Mouse (Mus musculus): ENCODE results near the gene Trip10.

Trip10 gene

GRCm38 (mm10) chr17:57234254-57234928 is 14.9 kb upstream of the Trip10 start:
- DNase-seq (ENCODE audit: low spot score) = no peak

GRCm38 (mm10) chr17:57235803-57236202 is 13.5 kb upstream of the Trip10 start:
- DNase-seq (ENCODE audit: low spot score) = no peak

GRCm38 (mm10) chr17:57237181-57237580 is 12.1 kb upstream of the Trip10 start:
- DNase-seq (ENCODE audit: low spot score) = no peak

- no peak for DNase-seq (ENCODE audit: low spot score)
Measured at GRCm38 (mm10) chr17:57243650-57244370, 5.4 kb upstream of the Trip10 start.

GRCm38 (mm10) chr17:57245311-57245929 is 3.8 kb upstream of the Trip10 start:
- DNase-seq (ENCODE audit: low spot score) = no peak

- peak; percentile 89 for DNase-seq (ENCODE audit: low spot score)
Measured at GRCm38 (mm10) chr17:57246663-57247392, 2.4 kb upstream of the Trip10 start.

- peak; percentile 99 for DNase-seq (ENCODE audit: low spot score)
Measured at GRCm38 (mm10) chr17:57247393-57248200, 1.7 kb upstream of the Trip10 start.

- peak; percentile 93 for DNase-seq (ENCODE audit: low spot score)
Measured at GRCm38 (mm10) chr17:57248201-57248699, 1.0 kb upstream of the Trip10 start, which contains the start of gene Gpr108. TSS of gene Gpr108 (minus strand) at chr17:57248446.

GRCm38 (mm10) chr17:57248771-57249170 is 484 bp upstream of the Trip10 start:
- no peak for DNase-seq (ENCODE audit: low spot score)

GRCm38 (mm10) chr17:57250461-57251160 is 1.4 kb downstream of the Trip10 start:
- peak; percentile 28 for DNase-seq (ENCODE audit: low spot score)

GRCm38 (mm10) chr17:57251431-57251830 is 2.2 kb downstream of the Trip10 start:
- no peak for DNase-seq (ENCODE audit: low spot score)

GRCm38 (mm10) chr17:57253306-57253705 is 4.1 kb downstream of the Trip10 start:
- DNase-seq (ENCODE audit: low spot score) = no peak

GRCm38 (mm10) chr17:57255354-57255753 is 6.1 kb downstream of the Trip10 start:
- no peak for DNase-seq (ENCODE audit: low spot score)

GRCm38 (mm10) chr17:57256921-57257485 is 7.7 kb downstream of the Trip10 start:
- DNase-seq (ENCODE audit: low spot score) = no peak

- no peak for DNase-seq (ENCODE audit: low spot score)
Measured at GRCm38 (mm10) chr17:57258191-57258590, 8.9 kb downstream of the Trip10 start.

GRCm38 (mm10) chr17:57259742-57260141 is 10.5 kb downstream of the Trip10 start:
- no peak for DNase-seq (ENCODE audit: low spot score)

GRCm38 (mm10) chr17:57260351-57260750 is 11.1 kb downstream of the Trip10 start:
- DNase-seq (ENCODE audit: low spot score) = no peak

- DNase-seq (ENCODE audit: low spot score) = no peak
Measured at GRCm38 (mm10) chr17:57261286-57261685, 12.0 kb downstream of the Trip10 start.

- DNase-seq (ENCODE audit: low spot score) = no peak
Measured at GRCm38 (mm10) chr17:57261796-57262195, 12.5 kb downstream of the Trip10 start.

- no peak for DNase-seq (ENCODE audit: low spot score)
Measured at GRCm38 (mm10) chr17:57262901-57263550, 13.8 kb downstream of the Trip10 start.
